Mouse (Mus musculus) CH12.LX (cell line): ENCODE measurements around the gene Arid5b. TPM values are rescaled to one million over a fixed set of nuclear protein-coding genes. Genes with fewer than 3 reads are reported as not detected.

Source experiments
- DNase-seq: peaks from one replicate; pipeline ENCODE4 v3.0.0-alpha.2; 2013; ENCODE audit errors: extremely low read depth
- H3K27ac ChIP-seq: 2 replicates; pipeline ENCODE4 v1.5.1; 2012; ENCODE audit warnings: low read depth, mild to moderate bottlenecking, control low read depth, moderate library complexity; ENCODE audit not compliant: insufficient read depth
- H3K27me3 ChIP-seq: replicated peaks from 2 replicates; pipeline ENCODE3; 2012; ENCODE audit warnings: inconsistent platforms
- H3K36me3 ChIP-seq, 2 experiments: replicated peaks in 1 of 2; 2 replicates each; pipeline versions ENCODE3 to v1.6.1; 2012; ENCODE audit warnings: inconsistent platforms in 1 of 2, low read length in 1 of 2, mild to moderate bottlenecking in 1 of 2, mixed read lengths in 1 of 2, moderate library complexity in 1 of 2; ENCODE audit not compliant: control insufficient read depth in 1 of 2, insufficient read depth in 1 of 2
- H3K4me1 ChIP-seq, 2 experiments: 2 replicates each; pipeline ENCODE4 v1.6.1; 2012; ENCODE audit warnings: inconsistent platforms in 1 of 2, moderate library complexity in 1 of 2; ENCODE audit not compliant: insufficient read depth in 2 of 2, control insufficient read depth in 1 of 2
- H3K4me2 ChIP-seq: 2 replicates; pipeline ENCODE4 v1.6.1; 2012; ENCODE audit warnings: low read depth, mild to moderate bottlenecking, control low read depth; ENCODE audit not compliant: poor library complexity, insufficient read depth, severe bottlenecking
- H3K4me3 ChIP-seq, 3 experiments: fragments of 150-350 bp in 1 of 3; sonication (generic) in 1 of 3; replicated peaks in 1 of 3; 2 replicates each; pipeline versions ENCODE3 to v1.5.1; 2011 to 2012; ENCODE audit warnings: low read depth in 2 of 3, low read length in 2 of 3, mild to moderate bottlenecking in 2 of 3, moderate library complexity in 2 of 3, control low read depth in 1 of 3, improper control_type of control experiment in 1 of 3, inconsistent platforms in 1 of 3, mixed read lengths in 1 of 3; ENCODE audit not compliant: poor library complexity in 1 of 3
- H3K79me2 ChIP-seq: replicated peaks from 2 replicates; pipeline ENCODE4 v1.6.1; 2012; ENCODE audit warnings: mild to moderate bottlenecking, moderate library complexity; ENCODE audit not compliant: control insufficient read depth, poor library complexity, insufficient read depth, severe bottlenecking; ENCODE audit errors: extremely low read depth
- H3K9ac ChIP-seq: 2 replicates; pipeline ENCODE4 v1.6.1; 2012; ENCODE audit warnings: low read depth, mild to moderate bottlenecking, control low read depth, moderate library complexity; ENCODE audit not compliant: insufficient read depth
- H3K9me3 ChIP-seq: replicated peaks from 2 replicates; pipeline ENCODE3; 2012; ENCODE audit warnings: low read length, inconsistent platforms, mixed read lengths
- BHLHE40 ChIP-seq: IDR thresholded peaks from 2 replicates; pipeline ENCODE4 v1.6.1; 2011; ENCODE audit warnings: mild to moderate bottlenecking, low read depth, low read length, improper control_type of control experiment
- CHD1 ChIP-seq: IDR thresholded peaks from 2 replicates; pipeline ENCODE4 v1.6.1; 2012; ENCODE audit warnings: low read depth, low read length, improper control_type of control experiment, inconsistent platforms
- CHD2 ChIP-seq: IDR thresholded peaks from 2 replicates; pipeline ENCODE4 v1.6.1; 2011; ENCODE audit warnings: low read length, improper control_type of control experiment
- CTCF ChIP-seq, 2 experiments: IDR thresholded peaks in 1 of 2; conservative IDR thresholded peaks in 1 of 2; 2 replicates each; pipeline ENCODE4 v1.5.1; 2011 to 2012; ENCODE audit warnings: low read depth in 2 of 2, low read length in 2 of 2, improper control_type of control experiment in 1 of 2, inconsistent platforms in 1 of 2, mild to moderate bottlenecking in 1 of 2, moderate library complexity in 1 of 2
- E2F4 ChIP-seq: IDR thresholded peaks from 2 replicates; pipeline ENCODE4 v1.6.1; 2011; ENCODE audit warnings: low read depth, low read length, improper control_type of control experiment; ENCODE audit not compliant: insufficient replicate concordance
- ELF1 ChIP-seq: IDR thresholded peaks from 2 replicates; pipeline ENCODE4 v1.6.1; 2014; ENCODE audit warnings: low read depth, mild to moderate bottlenecking, inconsistent platforms, low read length, improper control_type of control experiment
- HCFC1 ChIP-seq: IDR thresholded peaks from 2 replicates; pipeline ENCODE4 v1.6.1; 2012; ENCODE audit warnings: low read depth, mild to moderate bottlenecking, inconsistent platforms, low read length, improper control_type of control experiment
- JUND ChIP-seq: conservative IDR thresholded peaks from 2 replicates; pipeline ENCODE4 v1.6.1; 2011; ENCODE audit warnings: low read depth, low read length, improper control_type of control experiment
- MAX ChIP-seq: IDR thresholded peaks from 2 replicates; pipeline ENCODE4 v1.6.1; 2011; ENCODE audit warnings: low read length, improper control_type of control experiment
- MAZ ChIP-seq: IDR thresholded peaks from 2 replicates; pipeline ENCODE4 v1.6.1; 2012; ENCODE audit warnings: low read depth, mild to moderate bottlenecking, inconsistent platforms, low read length, improper control_type of control experiment, moderate library complexity
- MXI1 ChIP-seq: IDR thresholded peaks from 2 replicates; pipeline ENCODE4 v1.6.1; 2011; ENCODE audit warnings: mild to moderate bottlenecking, low read depth, low read length, improper control_type of control experiment
- MYC ChIP-seq: IDR thresholded peaks from 2 replicates; pipeline ENCODE4 v1.6.1; 2011; ENCODE audit warnings: low read depth, mild to moderate bottlenecking, improper control_type of control experiment, low read length
- NELFE ChIP-seq: IDR thresholded peaks from 2 replicates; pipeline ENCODE4 v1.6.1; 2011; ENCODE audit warnings: low read depth, low read length, improper control_type of control experiment
- NRF1 ChIP-seq: IDR thresholded peaks from 2 replicates; pipeline ENCODE4 v1.6.1; 2014; ENCODE audit warnings: low read depth, mild to moderate bottlenecking, inconsistent platforms, low read length, improper control_type of control experiment, moderate library complexity
- POLR2A ChIP-seq: IDR thresholded peaks from 2 replicates; pipeline ENCODE4 v1.6.1; 2011; ENCODE audit warnings: low read depth, mild to moderate bottlenecking, improper control_type of control experiment, low read length
- RCOR1 ChIP-seq: conservative IDR thresholded peaks from 2 replicates; pipeline ENCODE4 v1.6.1; 2012; ENCODE audit warnings: low read depth, mild to moderate bottlenecking, inconsistent platforms, low read length, improper control_type of control experiment
- SMC3 ChIP-seq: IDR thresholded peaks from 2 replicates; pipeline ENCODE4 v1.6.1; 2011; ENCODE audit warnings: low read depth, low read length, improper control_type of control experiment
- TBP ChIP-seq: conservative IDR thresholded peaks from 2 replicates; pipeline ENCODE4 v1.6.1; 2011; ENCODE audit warnings: low read depth, low read length, improper control_type of control experiment
- TCF12 ChIP-seq: IDR thresholded peaks from 2 replicates; pipeline ENCODE4 v1.6.1; 2014; ENCODE audit warnings: low read depth, mild to moderate bottlenecking, inconsistent platforms, low read length, improper control_type of control experiment
- USF1 ChIP-seq: IDR thresholded peaks from 2 replicates; pipeline ENCODE4 v1.6.1; 2014; ENCODE audit warnings: low read depth, mild to moderate bottlenecking, inconsistent platforms, low read length, improper control_type of control experiment
- ZC3H11A ChIP-seq: IDR thresholded peaks from 2 replicates; pipeline ENCODE4 v1.6.1; 2012; ENCODE audit warnings: low read depth, mild to moderate bottlenecking, inconsistent platforms, low read length, improper control_type of control experiment
- ZKSCAN1 ChIP-seq: IDR thresholded peaks from 2 replicates; pipeline ENCODE4 v1.6.1; 2012; ENCODE audit warnings: low read depth, inconsistent platforms, low read length, improper control_type of control experiment, borderline replicate concordance
- ZMIZ1 ChIP-seq: IDR thresholded peaks from 2 replicates; pipeline ENCODE4 v1.6.1; 2012; ENCODE audit warnings: low read depth, mild to moderate bottlenecking, inconsistent platforms, low read length, improper control_type of control experiment
- dilution Hi-C: fragments of 300-500 bp; cut with MboI; formaldehyde crosslinking; loops from 2 replicates; pipeline ENCODE4 v1.14.3; 2020; ENCODE audit warnings: low sequenced_read_pairs; ENCODE audit not compliant: extremely low pct_unique_long_range_greater_than_20kb, extremely low pct_ligation_motif_present
- in situ Hi-C: fragments of 300-500 bp; cut with MboI; formaldehyde crosslinking; loops from 3 replicates; pipeline ENCODE4 v1.14.3; 2019; ENCODE audit warnings: low sequenced_read_pairs, low pct_ligation_motif_present, low pct_unique_long_range_greater_than_20kb, mixed read lengths
- polyA plus RNA-seq: library from polyadenylated mRNA; unstranded; fragments of >175 nt; gene quantifications from 2 replicates; pipeline ENCODE4 v1.2.1, GENCODE M21; 2012; ENCODE audit warnings: low read depth; ENCODE audit not compliant: insufficient read length
- total RNA-seq, 2 experiments: library from RNA; depleted of rRNA; stranded (reverse); fragments of 300-350 nt in 1 of 2; fragments of >200 nt in 1 of 2; gene quantifications; 2 replicates each; pipeline ENCODE4 v1.2.3; 2012 to 2014

Gene Arid5b
- total and polyA plus RNA-seq, 3 experiments: 1.1 to 2.6 (median 1.8) TPM

GRCm38 (mm10) chr10:68051316-68051933 lies 227.1 kb downstream of the Arid5b start:
- no peaks in the 10 kb centered on the region for H3K9me3 ChIP-seq
- in situ Hi-C loops: no loop called here
- TF ChIP-seq USF1: no peak
- TF ChIP-seq CHD2: no peak
- TF ChIP-seq MAZ: no peak
- no peak for TF ChIP-seq ELF1
- no peak for TF ChIP-seq NRF1
- no peak for TF ChIP-seq MAX
- no peak for TF ChIP-seq BHLHE40
- no peak for TF ChIP-seq TBP
- TF ChIP-seq JUND: no peak
- no peak for TF ChIP-seq SMC3
- no peak for TF ChIP-seq RCOR1
- TF ChIP-seq CHD1: no peak
- TF ChIP-seq NELFE: no peak
- TF ChIP-seq ZMIZ1: no peak
- TF ChIP-seq MXI1: no peak
- TF ChIP-seq E2F4: no peak
- TF ChIP-seq MYC: no peak
- TF ChIP-seq HCFC1: no peak
- TF ChIP-seq ZKSCAN1: no peak
- TF ChIP-seq POLR2A: no peak

DNA sequence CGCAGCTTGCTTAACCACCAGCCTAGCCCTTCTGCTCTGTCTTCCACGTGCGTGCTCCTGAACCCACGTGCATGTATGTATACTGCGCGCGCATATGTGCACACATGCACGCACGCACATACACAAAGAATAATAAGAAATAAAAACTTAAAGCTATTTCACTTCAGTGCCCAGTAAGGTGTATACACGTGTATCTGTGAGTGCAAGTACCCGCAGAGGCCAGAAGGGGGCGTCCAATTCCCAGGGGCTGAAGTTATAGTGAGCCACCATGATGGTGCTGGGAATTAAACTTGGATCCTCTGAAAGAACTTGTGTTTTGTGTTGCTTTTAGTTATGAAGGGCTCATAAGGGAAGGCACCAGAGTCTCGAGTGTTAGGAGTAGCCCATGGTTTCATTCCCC lies 227.7 kb downstream of the Arid5b start:
- no peak for DNase-seq
- H3K36me3 ChIP-seq: no peaks in the 10 kb centered on the region
- no peaks in the 10 kb centered on the region for H3K4me1 ChIP-seq
- dilution Hi-C loops (no loop called here), in situ Hi-C loops (no loop called here)
- H3K27me3 ChIP-seq: no peaks in the 10 kb centered on the region
- H3K4me2 ChIP-seq: no peak overlapping the region
- no peak overlapping the region for H3K4me3 ChIP-seq
- no peak overlapping the region for H3K9ac ChIP-seq
- H3K9me3 ChIP-seq: no peaks in the 10 kb centered on the region
- TF ChIP-seq ZC3H11A: no peak
- peak in 1 of 2 experiments; percentile 24; a peak in 1 of 4 replicates for TF ChIP-seq CTCF (conservative IDR thresholded peaks at IDR 0.05 in 1 of 2, IDR thresholded peaks at IDR 0.05 in 1 of 2; ENCODE audit: low read depth in 2 of 2, low read length in 2 of 2)
- TF ChIP-seq TCF12: no peak
- H3K27ac ChIP-seq: no peak overlapping the region
- no peaks in the 10 kb centered on the region for H3K79me2 ChIP-seq

More at GRCm38 (mm10) chr10:68051316-68051933, 227.1 kb downstream of the Arid5b start:
- Histone ChIP-seq H3K4me2 (no peak overlapping the region), H3K4me1 (no peaks in the 10 kb centered on the region), H3K4me3 (no peak overlapping the region), H3K79me2 (no peaks in the 10 kb centered on the region), H3K9ac (no peak overlapping the region), H3K27ac (no peak overlapping the region), H3K27me3 (no peaks in the 10 kb centered on the region), H3K36me3 (no peaks in the 10 kb centered on the region)
- dilution Hi-C loops: no loop called here
- DNase-seq: no peak
